Mouse (Mus musculus): ENCODE measurements around the gene Hsd17b13.

GRCm38 (mm10) chr5:103953135-103954083 lies 23.8 kb downstream of the Hsd17b13 start:
- TF ChIP-seq CTCF (conservative IDR thresholded peaks at IDR 0.05; ENCODE audit: insufficient read depth, insufficient read length, low read depth, low read length) (no peak), POLR2A (IDR thresholded peaks at IDR 0.05; ENCODE audit: low read depth, low read length) (no peak)

Measured in kidney, adult 2 months (tissue).